Mouse (Mus musculus): ENCODE data around the gene Stard7. TPM values are rescaled to one million over a fixed set of nuclear protein-coding genes. Genes with fewer than 3 reads are reported as not detected.

The Stard7 gene
- polyA plus RNA-seq, 1 experiment: 45.7 TPM

- H3K4me1 ChIP-seq (ENCODE audit: control insufficient read depth, insufficient read depth, low read length): no peaks in the 10 kb centered on the region
- no peak overlapping the region for H3K27ac ChIP-seq (ENCODE audit: insufficient read depth, low read length)
- no peaks in the 10 kb centered on the region for H3K9me3 ChIP-seq (replicated peaks; ENCODE audit: control insufficient read depth, insufficient read depth, low read length, poor library complexity, severe bottlenecking)
- TF ChIP-seq EP300 (IDR thresholded peaks at IDR 0.05; ENCODE audit: insufficient read depth, low read depth, low read length) (no peak), CTCF (IDR thresholded peaks at IDR 0.05; ENCODE audit: low read depth, low read length) (no peak), POLR2A (IDR thresholded peaks at IDR 0.05; ENCODE audit: insufficient read depth, low read length) (no peak)
- no peak overlapping the region for H3K9ac ChIP-seq (ENCODE audit: low read depth, poor library complexity, severe bottlenecking)
- H3K4me3 ChIP-seq (ENCODE audit: low read depth, low read length): no peak overlapping the region
- H3K36me3 ChIP-seq (ENCODE audit: control insufficient read depth, insufficient read depth, low read length, poor library complexity, severe bottlenecking): no peaks in the 10 kb centered on the region
- no peaks in the 10 kb centered on the region; the same call in 1 of the 2 replicates for H3K27me3 ChIP-seq (ENCODE audit: control insufficient read depth, insufficient read depth, low read length, poor library complexity, severe bottlenecking)
These were observed 63.0 kb downstream of the Stard7 start for GRCm38 (mm10) chr2:127332807-127333570.

DNA sequence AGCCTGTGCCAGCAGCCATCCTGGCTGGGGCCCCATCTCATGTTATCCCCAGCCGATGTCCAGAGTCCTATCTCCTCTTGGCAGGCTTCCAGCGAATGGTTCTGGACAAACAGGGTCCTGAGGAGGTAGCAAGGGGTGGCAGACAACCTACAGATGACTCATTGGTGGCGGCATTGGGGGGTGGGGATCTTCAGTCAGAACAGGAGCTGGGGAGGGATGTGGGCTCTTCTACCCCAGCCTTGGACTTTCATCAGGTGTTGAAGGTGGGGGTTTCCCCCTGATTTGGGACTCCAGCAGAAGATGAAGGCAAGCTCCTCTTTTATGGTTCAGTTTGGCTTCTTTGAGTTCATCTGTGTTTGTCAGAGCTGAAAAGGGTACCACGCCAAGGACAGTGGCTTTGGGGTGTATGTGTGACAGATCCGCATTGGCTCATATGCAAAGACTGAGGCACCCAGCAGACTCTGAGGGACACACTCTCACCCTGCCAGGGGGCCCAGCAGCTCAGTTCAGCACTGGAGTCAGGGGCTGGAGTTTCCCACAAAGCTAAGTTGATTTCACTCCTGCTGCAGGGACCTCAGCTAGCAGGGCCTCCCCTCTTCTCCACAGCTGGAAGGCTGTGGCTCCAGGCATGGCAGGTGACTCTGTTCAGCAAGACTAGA lies 64.1 kb downstream of the Stard7 start:
- Histone ChIP-seq H3K9me3 (replicated peaks; ENCODE audit: control insufficient read depth, insufficient read depth, low read length, poor library complexity, severe bottlenecking) (no peaks in the 10 kb centered on the region), H3K27ac (ENCODE audit: insufficient read depth, low read length) (no peak overlapping the region), H3K36me3 (ENCODE audit: control insufficient read depth, insufficient read depth, low read length, poor library complexity, severe bottlenecking) (no peaks in the 10 kb centered on the region), H3K4me1 (ENCODE audit: control insufficient read depth, insufficient read depth, low read length) (no peaks in the 10 kb centered on the region), H3K27me3 (ENCODE audit: control insufficient read depth, insufficient read depth, low read length, poor library complexity, severe bottlenecking) (no peaks in the 10 kb centered on the region; the same call in 1 of the 2 replicates), H3K4me3 (ENCODE audit: low read depth, low read length) (no peak overlapping the region), H3K9ac (ENCODE audit: low read depth, poor library complexity, severe bottlenecking) (no peak overlapping the region)
- no peak for TF ChIP-seq POLR2A (IDR thresholded peaks at IDR 0.05; ENCODE audit: insufficient read depth, low read length)
- TF ChIP-seq EP300 (IDR thresholded peaks at IDR 0.05; ENCODE audit: insufficient read depth, low read depth, low read length): no peak
- no peak for TF ChIP-seq CTCF (IDR thresholded peaks at IDR 0.05; ENCODE audit: low read depth, low read length)

DNA sequence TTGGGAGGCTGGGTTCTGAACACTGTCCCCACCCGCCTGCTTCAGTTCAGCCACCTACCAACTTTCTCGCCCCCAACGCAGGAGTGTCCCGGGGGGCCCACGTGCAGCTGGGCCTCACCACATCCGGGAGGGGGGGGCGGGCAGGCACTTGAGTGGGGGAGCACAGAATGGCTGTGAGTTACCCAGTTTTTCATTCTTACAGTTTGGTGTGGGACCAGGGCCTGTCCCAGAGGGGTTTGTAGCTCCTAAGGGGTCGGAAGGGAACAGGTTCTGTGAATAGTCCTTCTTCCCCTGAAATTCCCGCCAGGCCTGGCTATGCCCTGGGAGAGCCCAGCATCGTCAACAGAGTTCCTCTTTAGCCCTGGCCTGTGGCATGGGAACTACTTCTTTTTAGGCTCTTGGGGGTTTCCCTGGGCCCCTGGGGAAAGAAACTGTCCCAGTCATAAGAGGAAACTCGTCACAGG lies 65.1 kb downstream of the Stard7 start:
- H3K36me3 ChIP-seq (ENCODE audit: control insufficient read depth, insufficient read depth, low read length, poor library complexity, severe bottlenecking): no peaks in the 10 kb centered on the region
- no peak overlapping the region for H3K4me3 ChIP-seq (ENCODE audit: low read depth, low read length)
- 0 out of 2 replicates have a peak overlapping the region, but pooled peaks have one; percentile 75 for H3K9ac ChIP-seq (ENCODE audit: low read depth, poor library complexity, severe bottlenecking)
- no peaks in the 10 kb centered on the region for H3K9me3 ChIP-seq (replicated peaks; ENCODE audit: control insufficient read depth, insufficient read depth, low read length, poor library complexity, severe bottlenecking)
- no peaks in the 10 kb centered on the region; the same call in 1 of the 2 replicates for H3K27me3 ChIP-seq (ENCODE audit: control insufficient read depth, insufficient read depth, low read length, poor library complexity, severe bottlenecking)
- TF ChIP-seq CTCF (IDR thresholded peaks at IDR 0.05; ENCODE audit: low read depth, low read length): no peak
- no peak for TF ChIP-seq EP300 (IDR thresholded peaks at IDR 0.05; ENCODE audit: insufficient read depth, low read depth, low read length)
- TF ChIP-seq POLR2A (IDR thresholded peaks at IDR 0.05; ENCODE audit: insufficient read depth, low read length): no peak
- H3K4me1 ChIP-seq (ENCODE audit: control insufficient read depth, insufficient read depth, low read length): no peaks in the 10 kb centered on the region
- no peak overlapping the region for H3K27ac ChIP-seq (ENCODE audit: insufficient read depth, low read length)

- Histone ChIP-seq H3K9ac (ENCODE audit: low read depth, poor library complexity, severe bottlenecking) (peak within 1 kb of the TSS; percentile 75), H3K36me3 (ENCODE audit: control insufficient read depth, insufficient read depth, low read length, poor library complexity, severe bottlenecking) (no peaks in the 10 kb centered on the region), H3K4me1 (ENCODE audit: control insufficient read depth, insufficient read depth, low read length) (no peaks in the 10 kb centered on the region), H3K4me3 (ENCODE audit: low read depth, low read length) (peak within 1 kb of the TSS; percentile 42), H3K9me3 (replicated peaks; ENCODE audit: control insufficient read depth, insufficient read depth, low read length, poor library complexity, severe bottlenecking) (no peaks in the 10 kb centered on the region), H3K27ac (ENCODE audit: insufficient read depth, low read length) (no peak within 1 kb of the TSS), H3K27me3 (ENCODE audit: control insufficient read depth, insufficient read depth, low read length, poor library complexity, severe bottlenecking) (no peaks in the 10 kb centered on the region; the same call in 1 of the 2 replicates)
- TF ChIP-seq EP300 (IDR thresholded peaks at IDR 0.05; ENCODE audit: insufficient read depth, low read depth, low read length) (no peak), POLR2A (IDR thresholded peaks at IDR 0.05; ENCODE audit: insufficient read depth, low read length) (no peak), CTCF (IDR thresholded peaks at IDR 0.05; ENCODE audit: low read depth, low read length) (no peak)
These were observed 65.9 kb downstream of the Stard7 start, which contains the start of gene Dusp2 for GRCm38 (mm10) chr2:127335767-127336496. TSS of gene Dusp2 (plus strand) at chr2:127336159.

DNA sequence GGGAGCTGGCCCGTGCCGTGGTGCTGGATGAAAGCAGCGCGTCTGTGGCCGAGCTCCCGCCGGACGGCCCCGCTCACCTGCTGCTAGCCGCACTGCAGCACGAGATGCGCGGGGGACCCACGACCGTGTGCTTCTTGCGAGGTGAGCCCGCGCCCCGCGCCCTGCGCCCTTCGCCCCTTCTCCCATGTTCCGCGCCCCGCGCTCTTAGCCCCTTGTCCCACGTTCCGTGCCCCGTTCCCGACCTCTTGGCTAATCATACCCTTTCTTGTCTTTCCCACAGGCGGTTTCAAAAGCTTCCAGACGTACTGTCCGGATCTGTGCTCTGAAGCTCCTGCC lies 66.4 kb downstream of the Stard7 start:
- H3K9me3 ChIP-seq (replicated peaks; ENCODE audit: control insufficient read depth, insufficient read depth, low read length, poor library complexity, severe bottlenecking): no peaks in the 10 kb centered on the region
- H3K9ac ChIP-seq (ENCODE audit: low read depth, poor library complexity, severe bottlenecking): peak overlapping the region; percentile 75
- H3K36me3 ChIP-seq (ENCODE audit: control insufficient read depth, insufficient read depth, low read length, poor library complexity, severe bottlenecking): no peaks in the 10 kb centered on the region
- H3K27me3 ChIP-seq (ENCODE audit: control insufficient read depth, insufficient read depth, low read length, poor library complexity, severe bottlenecking): no peaks in the 10 kb centered on the region; the same call in 1 of the 2 replicates
- TF ChIP-seq CTCF (IDR thresholded peaks at IDR 0.05; ENCODE audit: low read depth, low read length) (no peak), POLR2A (IDR thresholded peaks at IDR 0.05; ENCODE audit: insufficient read depth, low read length) (no peak), EP300 (IDR thresholded peaks at IDR 0.05; ENCODE audit: insufficient read depth, low read depth, low read length) (no peak)
- no peaks in the 10 kb centered on the region for H3K4me1 ChIP-seq (ENCODE audit: control insufficient read depth, insufficient read depth, low read length)
- peak overlapping the region; percentile 42 for H3K4me3 ChIP-seq (ENCODE audit: low read depth, low read length)
- H3K27ac ChIP-seq (ENCODE audit: insufficient read depth, low read length): no peak overlapping the region
